Mouse (Mus musculus): ENCODE measurements around the gene Pank2. TPM values are rescaled to one million over a fixed set of nuclear protein-coding genes. Genes with fewer than 3 reads are reported as not detected.

The Pank2 gene
- polyA plus RNA-seq, 1 experiment from 2014 or later = 62.2 TPM

DNA sequence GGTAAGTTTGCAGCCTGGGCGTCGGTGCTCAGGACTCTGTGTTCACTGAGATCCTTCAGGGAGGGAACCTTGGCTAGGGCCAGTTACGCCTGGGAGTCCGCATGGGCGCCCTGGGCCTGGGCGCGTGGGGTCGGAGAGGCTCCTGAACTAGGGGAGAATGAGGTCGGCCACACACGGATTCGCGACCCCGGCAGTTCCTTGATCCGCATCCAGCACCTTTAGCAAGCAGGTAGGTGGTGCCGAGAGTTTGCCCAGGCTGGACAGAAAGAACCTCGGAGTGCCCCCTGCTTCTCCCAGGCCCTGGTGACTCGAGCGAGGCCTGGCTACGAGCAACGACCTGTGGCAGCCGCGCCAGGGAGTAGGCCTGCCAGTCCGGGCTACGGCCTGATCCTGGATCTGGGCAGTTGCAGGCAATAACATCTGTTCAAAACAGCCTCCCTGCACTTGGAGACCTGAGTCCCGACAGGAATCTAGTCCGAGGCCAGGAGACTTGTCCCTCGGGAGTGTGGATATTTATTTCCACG lies 28.1 kb upstream of the Pank2 start:
- Histone ChIP-seq H3K36me3 (no peaks in the 10 kb centered on the region), H3K4me1 (peaks cover 17% of the 10 kb centered on the region), H3K4me3 (peak overlapping the region; percentile 46), H3K4me2 (replicated peaks) (peak overlapping the region; percentile 79), H3K9ac (peak overlapping the region; percentile 57), H3K27ac (no peak overlapping the region), H3K27me3 (no peaks in the 10 kb centered on the region), H3K9me3 (replicated peaks) (no peaks in the 10 kb centered on the region)
- 16% methylated on average over 28 of the region's 28 CpGs for WGBS
- ATAC-seq (ENCODE audit: low FRiP score) = peak; percentile 57

DNA sequence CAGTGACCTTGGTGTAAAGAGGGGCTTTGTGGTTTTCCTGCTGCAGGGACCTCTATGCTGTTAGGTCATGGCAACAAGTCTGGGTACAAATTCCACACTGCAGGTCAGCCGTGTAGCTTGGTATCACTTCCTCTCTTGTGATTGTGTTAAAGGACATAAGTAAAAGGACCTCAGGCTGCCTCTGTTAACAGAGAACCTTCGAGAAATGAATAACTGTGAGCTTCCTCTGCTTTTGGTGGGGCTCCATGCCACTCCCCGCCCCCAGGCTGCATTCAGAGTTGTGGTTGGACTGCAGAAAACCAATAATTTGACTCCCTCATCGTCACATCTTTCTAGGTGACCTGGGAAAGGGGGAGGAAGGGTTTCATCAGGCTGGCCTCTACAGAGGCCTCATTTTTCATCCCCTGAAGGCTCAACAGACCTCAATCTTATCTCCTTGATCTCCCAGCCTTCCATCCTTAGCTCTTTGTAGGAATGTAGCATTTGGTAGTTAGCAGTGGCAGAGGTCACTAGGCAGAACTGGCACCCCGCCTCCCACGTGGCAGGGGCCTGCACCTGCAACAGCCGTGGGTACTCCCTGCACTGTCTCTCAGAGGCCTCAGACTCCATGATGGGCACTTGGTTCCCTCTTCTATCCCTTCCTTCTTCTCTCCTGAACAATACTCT lies 27.2 kb upstream of the Pank2 start:
- H3K9ac ChIP-seq = no peak overlapping the region
- H3K36me3 ChIP-seq = peaks cover 3% of the 10 kb centered on the region; the same call in 1 of the 2 replicates
- no peak overlapping the region for H3K4me3 ChIP-seq
- no peak for ATAC-seq (ENCODE audit: low FRiP score)
- peak overlapping the region; percentile 79 for H3K4me2 ChIP-seq (replicated peaks)
- no peaks in the 10 kb centered on the region for H3K27me3 ChIP-seq
- 86% methylated on average over 7 of the region's 7 CpGs for WGBS
- H3K27ac ChIP-seq = no peak overlapping the region
- peaks cover 17% of the 10 kb centered on the region for H3K4me1 ChIP-seq
- no peaks in the 10 kb centered on the region for H3K9me3 ChIP-seq (replicated peaks)

DNA sequence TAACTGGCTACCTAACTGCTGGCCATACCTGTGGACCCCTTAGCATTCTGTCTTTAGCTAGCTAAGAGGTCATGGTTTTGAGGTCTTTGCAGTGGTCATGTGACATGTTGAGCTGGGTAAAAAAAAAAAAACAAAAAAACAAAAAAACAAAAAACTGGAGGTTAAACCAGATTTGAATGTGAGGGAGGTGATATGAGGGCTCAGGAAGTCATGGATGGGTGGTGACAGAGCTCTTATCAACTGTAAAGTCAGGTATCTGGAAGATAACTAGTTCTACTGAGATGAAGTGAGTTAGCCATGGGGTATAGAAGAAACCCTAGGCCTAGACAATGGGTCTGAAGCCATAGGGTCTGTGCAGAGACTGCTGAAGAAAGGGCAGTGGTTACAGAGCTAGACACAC lies 20.1 kb upstream of the Pank2 start:
- Histone ChIP-seq H3K27me3 (no peaks in the 10 kb centered on the region), H3K27ac (no peak overlapping the region), H3K9me3 (replicated peaks) (no peaks in the 10 kb centered on the region), H3K4me2 (replicated peaks) (no peak overlapping the region), H3K36me3 (peaks cover 50% of the 10 kb centered on the region), H3K4me1 (no peaks in the 10 kb centered on the region), H3K9ac (no peak overlapping the region), H3K4me3 (no peak overlapping the region)
- no peak for ATAC-seq (ENCODE audit: low FRiP score)

GRCm38 (mm10) chr2:131242929-131243328 lies 19.4 kb upstream of the Pank2 start:
- no peaks in the 10 kb centered on the region for H3K9me3 ChIP-seq (replicated peaks)
- WGBS = 92% methylated on average over 7 of the region's 7 CpGs
- H3K36me3 ChIP-seq = peaks cover 56% of the 10 kb centered on the region
- H3K4me1 ChIP-seq = no peaks in the 10 kb centered on the region
- no peak overlapping the region for H3K4me3 ChIP-seq
- H3K9ac ChIP-seq = no peak overlapping the region
- H3K27me3 ChIP-seq = no peaks in the 10 kb centered on the region
- no peak overlapping the region for H3K27ac ChIP-seq
- no peak overlapping the region for H3K4me2 ChIP-seq (replicated peaks)
- ATAC-seq (ENCODE audit: low FRiP score) = no peak

- Histone ChIP-seq H3K4me2 (replicated peaks) (no peak overlapping the region), H3K27me3 (no peaks in the 10 kb centered on the region), H3K4me3 (no peak overlapping the region), H3K27ac (no peak overlapping the region), H3K9ac (no peak overlapping the region), H3K9me3 (replicated peaks) (no peaks in the 10 kb centered on the region), H3K36me3 (no peaks in the 10 kb centered on the region), H3K4me1 (no peaks in the 10 kb centered on the region)
- 0 out of 2 replicates have a peak, but pooled peaks have one; percentile 54 for ATAC-seq (ENCODE audit: low FRiP score)
- 28% methylated on average over 7 of the region's 7 CpGs for WGBS
Measured at GRCm38 (mm10) chr2:131253681-131254328, 8.5 kb upstream of the Pank2 start.

GRCm38 (mm10) chr2:131254329-131254713 lies 8.0 kb upstream of the Pank2 start:
- WGBS = 87% methylated on average over 2 of the region's 2 CpGs

GRCm38 (mm10) chr2:131255738-131256137 lies 6.6 kb upstream of the Pank2 start:
- H3K4me3 ChIP-seq = no peak overlapping the region
- no peak overlapping the region for H3K4me2 ChIP-seq (replicated peaks)
- ATAC-seq (ENCODE audit: low FRiP score) = no peak
- H3K9me3 ChIP-seq (replicated peaks) = no peaks in the 10 kb centered on the region
- H3K27me3 ChIP-seq = no peaks in the 10 kb centered on the region
- peaks cover under 1% of the 10 kb centered on the region; the same call in 1 of the 2 replicates for H3K4me1 ChIP-seq
- no peaks in the 10 kb centered on the region for H3K36me3 ChIP-seq
- no peak overlapping the region for H3K9ac ChIP-seq
- H3K27ac ChIP-seq = no peak overlapping the region
- 58% methylated on average over 3 of the region's 3 CpGs for WGBS

More at GRCm38 (mm10) chr2:131254329-131254713, 8.0 kb upstream of the Pank2 start:
- H3K36me3 ChIP-seq = no peaks in the 10 kb centered on the region
- H3K4me1 ChIP-seq = no peaks in the 10 kb centered on the region
- H3K9ac ChIP-seq = no peak overlapping the region
- no peaks in the 10 kb centered on the region for H3K27me3 ChIP-seq
- no peak overlapping the region for H3K4me2 ChIP-seq (replicated peaks)
- no peak for ATAC-seq (ENCODE audit: low FRiP score)
- no peaks in the 10 kb centered on the region for H3K9me3 ChIP-seq (replicated peaks)
- H3K4me3 ChIP-seq = no peak overlapping the region
- H3K27ac ChIP-seq = no peak overlapping the region

DNA sequence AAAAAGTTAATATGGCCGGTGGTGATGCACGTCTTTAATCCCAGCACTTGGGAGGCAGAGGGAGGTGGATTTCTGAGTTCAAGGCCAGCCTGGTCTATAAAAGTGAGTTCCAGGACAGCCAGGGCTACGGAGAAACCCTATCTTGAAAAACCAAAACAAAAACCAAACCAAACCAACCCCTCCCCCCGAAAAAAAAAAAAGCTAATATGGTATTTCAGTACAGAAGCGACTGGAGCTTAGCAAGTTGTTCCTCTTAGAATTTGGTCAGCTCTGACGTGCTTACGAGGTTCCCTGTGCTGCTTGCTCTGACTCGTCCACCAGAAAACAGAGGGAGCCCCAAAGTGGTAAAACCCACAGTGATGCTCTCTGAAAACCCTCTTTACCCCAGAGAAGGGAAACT lies 3.6 kb upstream of the Pank2 start:
- no peak overlapping the region for H3K9ac ChIP-seq
- H3K27me3 ChIP-seq = no peaks in the 10 kb centered on the region
- no peak for ATAC-seq (ENCODE audit: low FRiP score)
- no peak overlapping the region for H3K4me3 ChIP-seq
- no peak overlapping the region for H3K27ac ChIP-seq
- no peak overlapping the region for H3K4me2 ChIP-seq (replicated peaks)
- H3K4me1 ChIP-seq = peaks cover 12% of the 10 kb centered on the region
- no peaks in the 10 kb centered on the region for H3K9me3 ChIP-seq (replicated peaks)
- no peaks in the 10 kb centered on the region for H3K36me3 ChIP-seq
- 80% methylated on average over 8 of the region's 8 CpGs for WGBS

DNA sequence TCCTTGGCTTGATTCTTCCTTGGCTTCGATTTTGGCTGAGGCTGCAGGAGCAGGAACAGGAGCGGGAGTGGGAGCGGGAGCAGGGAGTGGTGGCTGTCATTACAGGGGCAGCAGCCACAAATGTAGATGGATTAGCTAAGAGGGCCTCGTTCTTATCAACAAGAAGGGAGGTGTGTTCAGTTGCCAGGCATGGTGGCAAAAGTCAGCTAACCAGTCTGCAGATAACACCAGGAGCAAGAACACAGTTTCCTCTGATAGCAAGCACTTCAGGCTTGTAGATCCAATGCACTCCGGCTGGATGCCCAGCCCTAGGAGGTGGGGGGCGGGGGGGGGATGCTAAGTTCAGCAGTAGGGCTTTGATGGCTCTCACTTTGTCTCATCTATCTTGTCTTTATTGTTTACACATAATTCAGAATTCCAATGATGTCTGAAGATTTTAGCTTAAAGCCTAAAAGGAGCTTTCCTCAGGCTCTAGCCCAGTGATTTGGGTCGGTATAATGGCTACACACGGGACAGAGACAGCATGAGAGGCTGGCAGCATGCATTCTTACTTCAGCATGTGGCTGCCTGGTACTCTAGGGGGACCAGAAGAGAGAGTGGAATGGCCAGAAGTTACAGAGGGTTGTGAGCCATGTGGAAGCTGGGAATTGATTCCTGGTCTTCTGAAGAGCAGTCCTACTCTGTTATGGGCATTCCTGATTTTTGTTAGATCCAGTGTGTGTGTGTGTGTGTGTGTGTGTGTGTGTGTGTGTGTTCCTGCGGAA lies 1.6 kb upstream of the Pank2 start:
- Histone ChIP-seq H3K9ac (peak overlapping the region; percentile 23; the same call in 1 of the 2 replicates), H3K27ac (no peak overlapping the region; the same call in 1 of the 2 replicates), H3K4me3 (no peak overlapping the region)

DNA sequence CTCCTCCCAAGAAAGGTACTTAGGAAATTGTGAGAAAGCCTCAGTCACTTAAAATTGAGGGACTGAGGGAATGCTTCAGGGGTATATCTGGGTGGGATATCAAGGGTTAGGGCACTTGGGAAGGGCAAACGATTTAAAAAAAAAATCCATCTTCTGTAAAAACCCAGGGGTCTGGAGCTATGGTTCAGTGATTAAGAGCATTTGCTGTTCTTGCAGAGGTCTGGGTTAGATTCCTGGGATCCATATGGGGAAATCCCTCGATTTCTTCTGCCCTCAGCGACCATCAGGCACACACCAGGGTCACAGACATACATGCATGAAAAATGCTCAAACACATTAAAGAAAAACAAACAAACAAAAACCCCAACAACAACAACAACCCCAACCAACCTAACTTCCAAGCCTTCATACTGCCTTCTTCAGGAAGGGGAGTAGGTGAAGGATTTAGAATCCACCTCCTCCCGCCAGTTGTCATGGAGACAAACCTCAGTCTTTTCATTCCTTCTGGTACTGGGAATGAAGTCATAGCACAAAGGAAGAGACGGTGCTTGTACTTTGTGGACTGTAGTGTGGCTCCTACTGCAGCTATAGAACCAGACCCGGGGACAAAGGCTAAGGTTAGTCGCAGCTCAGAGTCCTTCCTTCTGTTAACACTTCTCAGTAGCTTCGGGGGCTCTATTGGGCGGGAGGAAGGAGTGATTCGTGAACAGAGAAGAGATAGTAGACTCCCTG lies 648 bp upstream of the Pank2 start:
- peak; percentile 90 for ATAC-seq (ENCODE audit: low FRiP score)
- Histone ChIP-seq H3K27ac (peak overlapping the region; percentile 99), H3K4me1 (peaks cover 28% of the 10 kb centered on the region), H3K4me2 (replicated peaks) (peak overlapping the region; percentile 65), H3K9me3 (replicated peaks) (no peaks in the 10 kb centered on the region), H3K4me3 (peak overlapping the region; percentile 84), H3K9ac (peak overlapping the region; percentile 93), H3K36me3 (no peaks in the 10 kb centered on the region), H3K27me3 (no peaks in the 10 kb centered on the region)
- WGBS = 7% methylated on average over 10 of the region's 10 CpGs

More for the DNA sequence above, 1.6 kb upstream of the Pank2 start:
- WGBS = 59% methylated on average over 9 of the region's 9 CpGs
- Histone ChIP-seq H3K4me2 (replicated peaks) (peak overlapping the region; percentile 65; the same call in 1 of the 2 replicates), H3K36me3 (no peaks in the 10 kb centered on the region), H3K4me1 (peaks cover 28% of the 10 kb centered on the region), H3K27me3 (no peaks in the 10 kb centered on the region), H3K9me3 (replicated peaks) (no peaks in the 10 kb centered on the region)
- no peak for ATAC-seq (ENCODE audit: low FRiP score)

GRCm38 (mm10) chr2:131262680-131263670 lies 680 bp downstream of the Pank2 start:
- H3K9ac ChIP-seq = peak overlapping the region; percentile 93
- H3K4me1 ChIP-seq = peaks cover 28% of the 10 kb centered on the region
- no peaks in the 10 kb centered on the region for H3K36me3 ChIP-seq
- peak overlapping the region; percentile 84 for H3K4me3 ChIP-seq
- no peaks in the 10 kb centered on the region for H3K27me3 ChIP-seq
- under 1% methylated on average over 57 of the region's 59 CpGs for WGBS
- peak overlapping the region; percentile 99 for H3K27ac ChIP-seq
- no peaks in the 10 kb centered on the region for H3K9me3 ChIP-seq (replicated peaks)
- peak overlapping the region; percentile 69 for H3K4me2 ChIP-seq (replicated peaks)
- ATAC-seq (ENCODE audit: low FRiP score) = peak; percentile 76

Measured in hindbrain, embryonic 12.5 days (tissue).